Mouse (Mus musculus) bone marrow macrophage, adult 2 months (primary cell): ENCODE measurements around the gene Sh3d21.
"Not testable (repeated sequence)": the region's sequence is repeated elsewhere in the genome, so short reads cannot be mapped to it uniquely, and the experiment has no call there.

ENCODE experiments used
- CTCF ChIP-seq: IDR thresholded peaks from 2 replicates; pipeline ENCODE4 v1.5.1; 2012; ENCODE audit warnings: low read depth, mild to moderate bottlenecking, low read length, moderate library complexity
- POLR2A ChIP-seq: IDR thresholded peaks from 2 replicates; pipeline ENCODE4 v1.6.1; 2012; ENCODE audit warnings: mild to moderate bottlenecking, low read depth, low read length, borderline replicate concordance

GRCm38 (mm10) chr4:126170737-126171136 lies 7.4 kb upstream of the Sh3d21 start:
- TF ChIP-seq CTCF, POLR2A: not testable (repeated sequence)
